Mouse (Mus musculus) erythroblast, adult 5-6 weeks (primary cell): Measurements from ENCODE around the gene Zfp146. TPM values are rescaled to one million over a fixed set of nuclear protein-coding genes. Genes with fewer than 3 reads are reported as not detected.
A peak's percentile ranks its signal among the peaks of the same experiment; 100 is the strongest.
"Not testable (repeated sequence)": the region's sequence is repeated elsewhere in the genome, so short reads cannot be mapped to it uniquely, and the experiment has no call there.

Experiments used
- ATAC-seq: replicated peaks from 2 replicates; pipeline ENCODE4 v1.8.0; 2016; ENCODE audit warnings: moderate number of reproducible peaks, mild to moderate bottlenecking, moderate TSS enrichment, inconsistent platforms; ENCODE audit not compliant: poor library complexity, low FRiP score, severe bottlenecking
- total RNA-seq, 2 experiments: library from RNA; stranded (forward) in 1 of 2; stranded (reverse) in 1 of 2; fragments of 150-400 nt in 1 of 2; fragments of 200-764, 138-1000 nt in 1 of 2; gene quantifications; 2 replicates each; pipeline versions ENCODE4 v1.2.3 to v1.2.4; 2015 to 2017; ENCODE audit warnings: low replicate concordance in 2 of 2

The Zfp146 gene
- total RNA-seq, 2 experiments from 2014 or later, result 30.3 to 34.4 TPM

DNA sequence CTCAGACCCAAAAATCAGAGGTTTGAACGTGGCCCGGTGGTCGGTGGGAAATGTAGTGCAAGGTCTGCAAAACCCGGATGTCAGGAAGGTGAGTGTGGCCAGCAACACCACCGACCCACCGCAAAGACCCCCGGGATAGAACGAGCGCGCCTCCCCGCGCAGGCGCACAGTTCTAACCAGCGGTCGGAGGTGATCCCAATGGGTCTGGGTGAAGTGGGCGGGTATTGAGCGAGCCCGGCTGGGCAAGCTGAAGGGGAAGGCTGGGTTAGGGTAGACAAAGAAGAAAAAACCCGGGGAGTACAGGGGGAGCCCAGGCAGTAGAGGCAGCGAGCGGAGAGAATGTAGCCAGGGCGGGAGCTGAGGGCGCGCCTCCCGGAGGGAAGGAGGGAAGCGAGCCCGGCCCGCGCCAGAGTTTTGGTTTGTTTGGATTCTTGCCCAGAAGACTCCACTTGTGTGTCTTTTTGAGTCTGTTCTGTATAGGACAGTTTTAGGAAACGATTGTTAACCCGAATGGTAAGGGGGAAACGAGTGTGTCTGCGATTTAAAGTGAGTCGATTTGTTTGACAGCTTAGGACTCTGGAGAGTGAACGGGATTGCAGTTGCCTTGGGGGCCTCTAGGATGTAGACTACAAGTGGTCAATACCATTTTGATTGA, 25.9 kb downstream of the Zfp146 start:
- ATAC-seq, result no peak

DNA sequence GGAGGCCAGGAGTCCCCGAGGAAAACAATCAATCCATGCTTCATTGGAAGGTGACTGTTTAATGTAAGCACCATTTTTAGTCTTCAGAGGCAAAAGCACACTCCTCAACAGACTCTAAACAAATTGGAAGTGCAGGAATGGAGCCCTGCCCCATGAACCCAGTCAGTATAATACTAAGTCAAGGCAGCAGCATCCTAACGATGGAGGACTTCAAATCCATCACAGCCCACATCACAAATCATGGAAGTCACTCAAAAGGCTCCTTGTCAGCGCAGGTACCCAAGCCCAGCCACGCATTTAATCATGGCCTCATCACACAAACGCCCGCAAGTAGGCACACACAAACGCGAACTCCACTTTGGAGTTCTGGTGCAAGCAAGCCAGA, 26.4 kb downstream of the Zfp146 start:
- no peak for ATAC-seq

DNA sequence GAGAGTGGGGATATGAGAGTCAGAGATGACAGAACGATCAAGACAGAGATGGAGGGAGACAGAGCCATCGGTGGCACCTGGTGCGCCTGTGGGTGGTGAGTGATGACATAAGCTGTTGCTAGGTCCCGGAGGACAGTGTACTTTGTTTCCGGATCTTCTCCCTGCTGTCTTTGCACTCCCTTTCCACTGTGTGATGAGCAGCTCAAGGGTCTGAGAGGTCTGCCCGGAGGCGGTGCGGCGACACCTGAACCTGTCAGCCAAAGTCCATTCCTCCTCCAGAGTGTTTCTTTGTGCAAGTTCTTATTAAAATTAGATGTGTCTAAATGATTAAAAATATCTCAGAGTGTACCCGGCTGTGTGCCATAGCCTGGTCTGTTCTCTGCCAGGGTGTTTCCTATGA, 32.7 kb downstream of the Zfp146 start:
- no peak for ATAC-seq

DNA sequence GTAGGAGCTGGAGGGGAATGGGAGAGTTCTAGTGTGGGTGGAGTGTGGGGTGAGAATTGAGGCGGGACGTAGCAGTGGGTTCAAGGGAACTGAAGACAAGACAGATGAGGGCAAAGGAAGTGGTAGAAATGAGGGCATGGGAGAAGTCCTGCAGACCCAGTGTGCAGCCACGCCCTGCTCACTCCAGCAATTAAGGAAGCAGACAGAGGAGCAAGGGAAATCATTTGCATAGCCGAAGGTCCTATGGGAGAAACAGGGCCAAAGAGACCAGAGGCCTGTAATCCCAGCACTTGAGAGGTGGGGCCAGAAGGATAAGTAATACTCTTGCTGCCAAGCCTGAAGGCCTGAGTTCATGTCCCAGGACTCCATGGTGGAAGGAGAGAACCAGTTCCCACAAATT, 37.2 kb downstream of the Zfp146 start:
- 0 out of 2 replicates have a peak, but pooled peaks have one; percentile 43 for ATAC-seq

DNA sequence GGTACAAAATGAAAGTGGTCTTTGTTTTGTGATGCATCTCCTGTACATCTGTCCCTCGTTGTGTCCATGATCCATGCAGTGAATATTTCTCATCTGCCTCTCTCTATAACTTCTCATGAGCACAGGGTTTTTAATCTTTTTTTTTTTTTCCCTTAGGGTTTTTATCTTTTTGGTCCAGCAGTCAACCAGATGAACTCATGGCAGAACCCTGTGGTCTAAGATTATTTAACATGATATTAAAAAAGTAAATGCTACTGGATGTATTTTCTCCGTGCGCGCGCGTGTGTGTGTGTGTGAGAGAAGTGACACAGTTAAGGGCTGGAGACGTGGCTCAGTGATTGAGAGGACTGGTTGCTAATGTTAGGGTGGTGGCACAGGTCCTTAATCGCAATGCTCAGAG, 39.6 kb downstream of the Zfp146 start:
- no peak for ATAC-seq

DNA sequence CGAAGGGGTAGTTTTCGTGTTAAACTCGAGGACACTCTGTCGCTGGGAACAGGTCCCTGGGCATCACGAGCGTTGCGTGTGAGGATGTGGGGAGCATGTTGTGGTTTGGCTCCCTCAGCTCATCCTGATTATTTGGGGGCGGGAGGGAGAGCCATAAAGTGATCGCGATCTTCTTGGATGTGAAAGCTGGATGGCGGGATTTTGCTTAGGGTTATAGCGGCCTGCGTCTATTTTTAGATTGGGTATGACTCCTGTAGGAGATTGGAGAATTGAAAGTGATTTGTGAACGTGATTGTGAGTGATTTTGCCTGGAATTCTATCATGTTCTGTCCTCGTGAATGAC, 47.4 kb downstream of the Zfp146 start:
- ATAC-seq, result no peak

DNA sequence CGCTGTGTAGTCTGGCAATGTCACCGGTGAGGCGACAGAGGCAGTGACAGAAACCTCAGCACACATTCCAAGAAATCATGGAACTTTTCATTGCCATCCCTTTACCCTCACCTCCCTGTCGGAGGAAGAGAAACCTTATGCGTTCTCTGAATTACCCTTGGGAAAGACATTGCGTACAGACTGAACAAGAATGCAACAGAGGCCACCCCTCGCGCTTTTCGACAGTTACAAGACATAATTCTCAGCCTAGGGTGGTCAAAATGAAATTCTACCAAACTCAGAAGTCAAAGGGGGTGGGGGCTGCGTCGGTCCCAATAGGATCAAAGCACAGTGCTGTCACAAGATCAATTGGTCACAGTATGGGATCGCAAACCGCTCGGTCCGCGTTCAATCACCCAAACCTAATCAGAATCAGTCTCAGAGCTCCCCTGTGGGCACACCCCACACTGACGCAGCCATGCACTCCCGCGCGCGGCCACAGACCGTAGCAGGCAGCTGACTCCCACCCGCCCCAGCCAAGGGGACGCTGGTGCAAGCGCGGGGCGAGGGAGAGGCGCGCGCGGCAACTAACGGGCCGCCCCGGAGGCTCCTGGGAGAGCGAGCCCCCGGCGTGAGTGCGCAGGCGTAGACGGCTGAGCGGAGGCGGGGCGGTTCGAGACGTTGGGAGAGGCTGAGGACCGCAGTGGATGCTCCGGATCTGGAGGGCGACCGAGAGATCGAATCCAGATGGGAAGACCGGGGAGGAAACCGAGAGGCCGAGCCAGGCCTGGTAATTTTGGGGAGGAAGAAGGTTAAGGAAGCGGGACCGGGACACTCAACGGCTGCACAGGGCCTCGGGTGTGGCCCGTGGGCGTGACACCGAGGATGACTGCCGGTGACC, 48.0 kb downstream of the Zfp146 start, which contains the start of gene Zfp382:
Gene Zfp382 (plus strand): TSS at position 635 of the 880 bp plus-strand sequence.
- ATAC-seq, result peak; percentile 92

- not testable (repeated sequence) for ATAC-seq
Measured at GRCm38 (mm10) chr7:30117935-30118334, 51.6 kb downstream of the Zfp146 start.

- no peak for ATAC-seq
Measured at GRCm38 (mm10) chr7:30116076-30116475, 53.5 kb downstream of the Zfp146 start.

Other genes with a start within 250 kb of the Zfp146 start
- 2.3 and 2.7 TPM in 2 replicates for gene Zfp74, start 215.7 kb downstream of the Zfp146 start, total RNA-seq (2015; ENCODE audit: low replicate concordance)
- 1.4 and 1.7 TPM in 2 replicates for gene Zfp74, start 215.7 kb downstream of the Zfp146 start, total RNA-seq (2017; ENCODE audit: low replicate concordance)
- 2.5 and 3.5 TPM in 2 replicates for gene Zfp568, start 185.8 kb downstream of the Zfp146 start, total RNA-seq (2015; ENCODE audit: low replicate concordance)
- 3.0 and 4.2 TPM in 2 replicates for gene Zfp568, start 185.8 kb downstream of the Zfp146 start, total RNA-seq (2017; ENCODE audit: low replicate concordance)
- gene Zfp14, start 118.4 kb downstream of the Zfp146 start, total RNA-seq (2015; ENCODE audit: low replicate concordance), result not detected in 2 replicates
- gene Zfp14, start 118.4 kb downstream of the Zfp146 start, total RNA-seq (2017; ENCODE audit: low replicate concordance), result 1.7 TPM in 1 of 2 replicates, not detected in the other
- gene Zfp82, start 96.8 kb downstream of the Zfp146 start, total RNA-seq (2015; ENCODE audit: low replicate concordance), result not detected in 2 replicates
- 0.84 TPM in 1 of 2 replicates, not detected in the other for gene Zfp82, start 96.8 kb downstream of the Zfp146 start, total RNA-seq (2017; ENCODE audit: low replicate concordance)
- gene Gm26920, start 79.3 kb downstream of the Zfp146 start, total RNA-seq (2015; ENCODE audit: low replicate concordance), result not detected in 2 replicates
- not detected in 2 replicates for gene Gm26920, start 79.3 kb downstream of the Zfp146 start, total RNA-seq (2017; ENCODE audit: low replicate concordance)
- 0.38 and 2.1 TPM in 2 replicates for gene Zfp566, start 79.2 kb downstream of the Zfp146 start, total RNA-seq (2015; ENCODE audit: low replicate concordance)
- 0.34 TPM in 1 of 2 replicates, not detected in the other for gene Zfp566, start 79.2 kb downstream of the Zfp146 start, total RNA-seq (2017; ENCODE audit: low replicate concordance)
- 12.7 and 14.6 TPM in 2 replicates for gene Zfp260, start 75.0 kb downstream of the Zfp146 start, total RNA-seq (2015; ENCODE audit: low replicate concordance)
- 4.5 and 10.7 TPM in 2 replicates for gene Zfp260, start 75.0 kb downstream of the Zfp146 start, total RNA-seq (2017; ENCODE audit: low replicate concordance)
- gene Zfp382, start 47.8 kb downstream of the Zfp146 start, total RNA-seq (2015; ENCODE audit: low replicate concordance), result 0.63 and 1.2 TPM in 2 replicates
- 1.3 and 3.3 TPM in 2 replicates for gene Zfp382, start 47.8 kb downstream of the Zfp146 start, total RNA-seq (2017; ENCODE audit: low replicate concordance)
- gene Cox7a1, start 14.4 kb upstream of the Zfp146 start, total RNA-seq (2015; ENCODE audit: low replicate concordance), result not detected in 2 replicates
- not detected in 2 replicates for gene Cox7a1, start 14.4 kb upstream of the Zfp146 start, total RNA-seq (2017; ENCODE audit: low replicate concordance)
- 121 and 178 TPM in 2 replicates for gene Capns1, start 29.1 kb upstream of the Zfp146 start, total RNA-seq (2015; ENCODE audit: low replicate concordance)
- 60.6 and 91.3 TPM in 2 replicates for gene Capns1, start 29.1 kb upstream of the Zfp146 start, total RNA-seq (2017; ENCODE audit: low replicate concordance)
- gene Polr2i, start 62.2 kb upstream of the Zfp146 start, total RNA-seq (2015; ENCODE audit: low replicate concordance), result 9.8 and 22.1 TPM in 2 replicates
- gene Polr2i, start 62.2 kb upstream of the Zfp146 start, total RNA-seq (2017; ENCODE audit: low replicate concordance), result 11.0 and 12.6 TPM in 2 replicates
- 36.4 and 38.6 TPM in 2 replicates for gene Tbcb, start 62.5 kb upstream of the Zfp146 start, total RNA-seq (2015; ENCODE audit: low replicate concordance)
- gene Tbcb, start 62.5 kb upstream of the Zfp146 start, total RNA-seq (2017; ENCODE audit: low replicate concordance), result 6.3 and 11.7 TPM in 2 replicates
- gene Ovol3, start 66.0 kb upstream of the Zfp146 start, total RNA-seq (2015; ENCODE audit: low replicate concordance), result not detected in 2 replicates
- not detected in 2 replicates for gene Ovol3, start 66.0 kb upstream of the Zfp146 start, total RNA-seq (2017; ENCODE audit: low replicate concordance)
- not detected in 2 replicates for gene Thap8, start 110.3 kb upstream of the Zfp146 start, total RNA-seq (2015; ENCODE audit: low replicate concordance)
- gene Thap8, start 110.3 kb upstream of the Zfp146 start, total RNA-seq (2017; ENCODE audit: low replicate concordance), result not detected in 2 replicates
- 6.9 and 22.5 TPM in 2 replicates for gene Wdr62, start 110.7 kb upstream of the Zfp146 start, total RNA-seq (2015; ENCODE audit: low replicate concordance)
- gene Wdr62, start 110.7 kb upstream of the Zfp146 start, total RNA-seq (2017; ENCODE audit: low replicate concordance), result 4.9 and 11.7 TPM in 2 replicates
- gene Clip3, start 122.0 kb upstream of the Zfp146 start, total RNA-seq (2015; ENCODE audit: low replicate concordance), result not detected in 2 replicates
- gene Clip3, start 122.0 kb upstream of the Zfp146 start, total RNA-seq (2017; ENCODE audit: low replicate concordance), result not detected in 2 replicates
- gene Alkbh6, start 139.0 kb upstream of the Zfp146 start, total RNA-seq (2015; ENCODE audit: low replicate concordance), result 0.96 and 3.3 TPM in 2 replicates
- 2.0 and 5.4 TPM in 2 replicates for gene Alkbh6, start 139.0 kb upstream of the Zfp146 start, total RNA-seq (2017; ENCODE audit: low replicate concordance)
- gene Syne4, start 145.1 kb upstream of the Zfp146 start, total RNA-seq (2015; ENCODE audit: low replicate concordance), result not detected in 2 replicates
- gene Syne4, start 145.1 kb upstream of the Zfp146 start, total RNA-seq (2017; ENCODE audit: low replicate concordance), result not detected in 2 replicates
- gene E130208F15Rik, start 152.0 kb upstream of the Zfp146 start, total RNA-seq (2015; ENCODE audit: low replicate concordance), result not detected in 2 replicates
- gene E130208F15Rik, start 152.0 kb upstream of the Zfp146 start, total RNA-seq (2017; ENCODE audit: low replicate concordance), result 1.5 TPM in 1 of 2 replicates, not detected in the other
- gene Sdhaf1, start 154.1 kb upstream of the Zfp146 start, total RNA-seq (2015; ENCODE audit: low replicate concordance), result 0.84 TPM in 1 of 2 replicates, not detected in the other
- 0.77 and 2.8 TPM in 2 replicates for gene Sdhaf1, start 154.1 kb upstream of the Zfp146 start, total RNA-seq (2017; ENCODE audit: low replicate concordance)
- not detected in 2 replicates for gene Lrfn3, start 193.0 kb upstream of the Zfp146 start, total RNA-seq (2015; ENCODE audit: low replicate concordance)
- gene Lrfn3, start 193.0 kb upstream of the Zfp146 start, total RNA-seq (2017; ENCODE audit: low replicate concordance), result not detected in 2 replicates
- 315 and 361 TPM in 2 replicates for gene Tyrobp, start 244.0 kb upstream of the Zfp146 start, total RNA-seq (2015; ENCODE audit: low replicate concordance)
- 122 and 140 TPM in 2 replicates for gene Tyrobp, start 244.0 kb upstream of the Zfp146 start, total RNA-seq (2017; ENCODE audit: low replicate concordance)